Mouse (Mus musculus) spleen, adult 2 months (tissue): ENCODE results near the gene Helz2.

ENCODE experiments used
- CTCF ChIP-seq: fragments of 200-500 bp; IDR thresholded peaks from 2 replicates; pipeline ENCODE4 v1.5.1; 2011; ENCODE audit warnings: mild to moderate bottlenecking, inconsistent platforms; ENCODE audit not compliant: insufficient read depth, insufficient read length, insufficient replicate concordance; ENCODE audit errors: extremely low read depth
- POLR2A ChIP-seq: fragments of 200-500 bp; IDR thresholded peaks from 2 replicates; pipeline ENCODE4 v1.6.1; 2011; ENCODE audit warnings: low read depth, low read length, inconsistent platforms

- no peak for TF ChIP-seq POLR2A
- TF ChIP-seq CTCF, result no peak
Measured at GRCm38 (mm10) chr2:181224994-181225393, 16.8 kb downstream of the Helz2 start.
